Mouse (Mus musculus): Measurements from ENCODE around the gene Olfr836.

Olfr836 gene

DNA sequence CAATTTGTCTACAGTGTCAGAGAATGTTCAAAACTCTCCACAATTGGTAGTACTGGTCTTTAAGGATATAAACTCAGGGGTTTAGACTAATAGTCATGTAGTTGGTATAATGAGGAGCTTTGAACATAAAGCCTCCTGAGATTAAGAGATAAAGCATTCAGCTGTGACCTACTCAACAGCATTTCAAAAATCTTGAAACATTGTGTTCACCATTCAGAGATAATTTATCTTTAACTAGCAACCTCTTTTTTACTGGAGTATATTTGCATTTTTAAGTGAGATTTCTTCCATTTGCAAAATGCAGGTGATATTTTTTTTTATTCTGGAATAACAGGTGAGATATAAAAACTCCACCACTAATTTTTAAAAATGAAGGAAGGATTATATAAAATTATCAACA lies at the start of gene Olfr836:
TSS of gene Olfr836 (plus strand) at position 301 of the 400 bp plus-strand sequence.
- no peak for DNase-seq (ENCODE audit: low read depth, low spot score)

DNA sequence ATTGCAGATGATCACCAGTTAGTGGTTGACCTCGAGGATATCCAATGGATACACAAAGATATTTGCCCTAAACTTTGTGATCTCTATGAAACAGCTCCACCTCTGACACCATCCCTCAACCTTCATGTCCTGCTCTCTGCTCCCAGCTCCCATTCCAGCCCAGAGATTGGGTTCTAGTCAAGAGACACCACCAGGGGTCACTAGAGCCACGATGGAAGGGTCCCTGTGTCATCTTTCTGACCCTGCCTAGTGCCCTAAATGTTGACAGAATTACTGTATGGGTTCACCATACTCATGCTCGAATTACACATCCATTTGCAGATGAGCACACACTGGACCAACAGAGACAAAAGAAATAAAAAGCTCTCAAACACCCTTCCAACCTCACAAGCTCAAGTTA lies 35.2 kb upstream of the Olfr836 start:
- DNase-seq (ENCODE audit: low read depth, low spot score) = peak; percentile 55

DNA sequence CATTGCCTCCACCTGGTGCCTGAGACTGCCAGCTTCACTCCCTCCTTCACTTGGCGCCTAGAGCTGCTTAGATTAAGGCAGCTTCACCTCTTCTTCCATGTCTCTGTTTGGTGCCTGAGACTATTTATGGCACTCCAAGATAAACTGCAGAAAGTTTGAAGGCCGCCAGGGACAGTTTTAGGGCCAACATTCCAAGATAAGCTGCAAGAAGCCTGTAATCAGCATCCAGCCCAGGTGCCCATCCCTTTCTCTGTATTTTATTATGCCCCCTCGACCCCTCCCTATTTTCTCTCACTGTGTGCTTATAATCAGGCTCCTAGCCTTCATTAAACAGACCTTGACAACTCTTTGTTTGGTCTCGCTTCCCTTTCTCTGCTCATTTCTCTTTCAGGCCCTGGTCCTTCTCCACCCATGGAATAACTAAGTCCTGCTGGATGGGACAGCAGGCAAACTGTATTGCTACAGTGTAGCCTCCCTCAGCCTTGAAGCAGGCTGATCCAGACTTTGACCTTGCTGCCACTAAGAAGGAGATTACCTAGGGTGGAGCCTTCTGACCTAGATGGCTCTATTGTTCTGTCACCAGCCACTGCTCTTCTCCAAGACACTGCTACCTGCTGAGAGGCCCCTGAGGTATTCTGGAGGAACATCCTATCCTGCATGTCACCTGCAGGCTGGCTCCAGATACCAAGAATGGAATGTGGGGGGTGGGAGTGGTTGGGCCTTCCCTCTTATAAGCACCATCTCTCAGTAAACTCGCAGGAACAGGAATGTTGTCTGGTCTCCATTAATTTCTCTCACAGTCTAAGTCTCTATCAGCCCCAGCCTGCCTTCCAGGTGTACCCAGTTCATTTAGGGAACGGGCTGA lies 27.1 kb upstream of the Olfr836 start:
- peak; percentile 97 for DNase-seq (ENCODE audit: low read depth, low spot score)

DNA sequence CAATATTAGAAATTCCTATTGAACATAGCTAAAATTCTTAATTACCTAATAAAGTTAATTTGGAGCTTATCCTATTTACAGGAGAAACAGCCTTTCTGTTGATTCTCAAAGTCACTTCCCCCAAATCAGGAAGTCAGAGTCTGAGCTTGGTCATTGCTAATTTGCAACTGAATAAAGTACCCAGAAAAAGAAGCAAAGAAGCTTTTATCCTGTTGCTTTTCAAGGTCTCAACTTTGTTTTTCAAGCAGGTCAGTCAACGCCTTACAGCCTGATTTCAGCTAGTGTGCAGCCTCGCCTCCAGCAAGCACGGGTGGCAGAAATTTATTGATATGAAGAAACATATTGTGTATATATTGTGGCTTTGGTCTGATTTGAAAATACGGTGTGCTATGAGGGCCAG lies 22.9 kb upstream of the Olfr836 start:
- DNase-seq (ENCODE audit: low read depth, low spot score) = peak; percentile 84

DNA sequence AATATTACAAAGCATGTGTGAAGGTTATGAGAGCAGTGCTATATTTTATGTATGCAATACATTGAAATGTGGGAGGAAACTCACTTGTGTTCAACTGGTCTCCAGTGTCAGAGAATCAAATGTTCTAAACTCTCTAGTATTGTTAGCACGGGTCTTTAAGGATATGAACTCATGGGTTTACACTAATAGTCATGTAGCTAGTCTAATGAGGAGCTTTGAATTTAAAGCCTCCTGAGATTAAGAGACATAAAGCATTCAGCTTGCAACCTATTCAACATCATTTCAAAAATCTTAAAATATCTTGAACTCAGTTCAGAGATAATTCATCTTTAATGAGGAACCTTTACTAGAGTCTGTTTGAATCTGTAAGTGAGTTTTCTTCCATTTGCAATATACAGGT lies 15.8 kb downstream of the Olfr836 start, which contains the start of gene Olfr837:
TSS of gene Olfr837 (plus strand) at position 301 of the 400 bp plus-strand sequence.
- DNase-seq (ENCODE audit: low read depth, low spot score) = no peak

Data from R1 (cell line).